Mouse (Mus musculus): ENCODE data around the gene Rilpl1. TPM values are rescaled to one million over a fixed set of nuclear protein-coding genes. Genes with fewer than 3 reads are reported as not detected.
"Not testable (repeated sequence)": the region's sequence is repeated elsewhere in the genome, so short reads cannot be mapped to it uniquely, and the experiment has no call there.

Gene Rilpl1
- total RNA-seq, 1 experiment, result 10.1 TPM

GRCm38 (mm10) chr5:124551349-124552093 is 20.3 kb upstream of the Rilpl1 start:
- H3K4me1 ChIP-seq (ENCODE audit: control insufficient read depth in 2 of 2, insufficient read depth in 2 of 2, low read length in 2 of 2, poor library complexity in 1 of 2); H3K9me3 ChIP-seq (ENCODE audit: control insufficient read depth, insufficient read depth, low read depth, low read length); in situ Hi-C loops (cut with MboI; ENCODE audit: low sequenced_read_pairs in 2 of 2, unreplicated experiment in 2 of 2); H3K27ac ChIP-seq (ENCODE audit: insufficient read depth, low read depth, low read length, poor library complexity, severe bottlenecking); DNase-seq (ENCODE audit: low read depth, low spot score): not testable (repeated sequence)
- H3K9ac ChIP-seq (ENCODE audit: insufficient read depth, low read depth, low read length, poor library complexity, severe bottlenecking), result peak overlapping the region; percentile 28; the same call in 1 of the 2 replicates
- H3K4me3 ChIP-seq (ENCODE audit: insufficient read depth in 1 of 2, low read depth in 1 of 2, low read length in 2 of 2, poor library complexity in 1 of 2, severe bottlenecking in 1 of 2), result peak overlapping the region; percentile 92 to 97; a peak in 3 of 4 replicates
- peaks cover 16% of the 10 kb centered on the region for H3K36me3 ChIP-seq (ENCODE audit: control insufficient read depth, insufficient read depth, low read length, poor library complexity, severe bottlenecking)
- TF ChIP-seq ZNF384 (IDR thresholded peaks at IDR 0.05; ENCODE audit: low read depth, low read length), result peak; percentile 92

- H3K4me3 ChIP-seq (ENCODE audit: insufficient read depth in 1 of 2, low read depth in 1 of 2, low read length in 2 of 2, poor library complexity in 1 of 2, severe bottlenecking in 1 of 2); H3K4me1 ChIP-seq (ENCODE audit: control insufficient read depth in 2 of 2, insufficient read depth in 2 of 2, low read length in 2 of 2, poor library complexity in 1 of 2); in situ Hi-C loops (cut with MboI; ENCODE audit: low sequenced_read_pairs in 2 of 2, unreplicated experiment in 2 of 2); DNase-seq (ENCODE audit: low read depth, low spot score); H3K27ac ChIP-seq (ENCODE audit: insufficient read depth, low read depth, low read length, poor library complexity, severe bottlenecking); H3K9me3 ChIP-seq (ENCODE audit: control insufficient read depth, insufficient read depth, low read depth, low read length); H3K9ac ChIP-seq (ENCODE audit: insufficient read depth, low read depth, low read length, poor library complexity, severe bottlenecking): not testable (repeated sequence)
- peak; percentile 52; the same call in 1 of the 2 replicates for TF ChIP-seq ZNF384 (IDR thresholded peaks at IDR 0.05; ENCODE audit: low read depth, low read length)
- H3K36me3 ChIP-seq (ENCODE audit: control insufficient read depth, insufficient read depth, low read length, poor library complexity, severe bottlenecking), result peaks cover 22% of the 10 kb centered on the region
Measured at GRCm38 (mm10) chr5:124550737-124551136, 19.5 kb upstream of the Rilpl1 start.

GRCm38 (mm10) chr5:124541602-124541973 is 10.4 kb upstream of the Rilpl1 start:
- H3K4me1 ChIP-seq (ENCODE audit: control insufficient read depth in 2 of 2, insufficient read depth in 2 of 2, low read length in 2 of 2, poor library complexity in 1 of 2), result peaks cover 0 to 5% of the 10 kb centered on the region in 2 experiments; a peak in 1 of 4 replicates
- H3K27ac ChIP-seq (ENCODE audit: insufficient read depth, low read depth, low read length, poor library complexity, severe bottlenecking), result no peak overlapping the region
- no peak for TF ChIP-seq MAFK (IDR thresholded peaks at IDR 0.05; ENCODE audit: insufficient read depth, low read depth, low read length)
- no peak for TF ChIP-seq HCFC1 (IDR thresholded peaks at IDR 0.05; ENCODE audit: borderline replicate concordance, insufficient read depth, low read length)
- TF ChIP-seq ZNF384 (IDR thresholded peaks at IDR 0.05; ENCODE audit: low read depth, low read length), result peak; percentile 74; the same call in 1 of the 2 replicates

GRCm38 (mm10) chr5:124540905-124541601 is 9.9 kb upstream of the Rilpl1 start:
- Histone ChIP-seq H3K4me1 (ENCODE audit: control insufficient read depth in 2 of 2, insufficient read depth in 2 of 2, low read length in 2 of 2, poor library complexity in 1 of 2) (peaks cover 0 to 5% of the 10 kb centered on the region in 2 experiments; a peak in 1 of 4 replicates), H3K27ac (ENCODE audit: insufficient read depth, low read depth, low read length, poor library complexity, severe bottlenecking) (peak overlapping the region; percentile 81; the same call in 1 of the 2 replicates), H3K9ac (ENCODE audit: insufficient read depth, low read depth, low read length, poor library complexity, severe bottlenecking) (peak overlapping the region; percentile 94), H3K9me3 (ENCODE audit: control insufficient read depth, insufficient read depth, low read depth, low read length) (no peaks in the 10 kb centered on the region), H3K36me3 (ENCODE audit: control insufficient read depth, insufficient read depth, low read length, poor library complexity, severe bottlenecking) (peaks cover 17% of the 10 kb centered on the region), H3K4me3 (ENCODE audit: insufficient read depth in 1 of 2, low read depth in 1 of 2, low read length in 2 of 2, poor library complexity in 1 of 2, severe bottlenecking in 1 of 2) (peak overlapping the region; percentile 92 to 99)
- TF ChIP-seq ZC3H11A (IDR thresholded peaks at IDR 0.05; ENCODE audit: borderline replicate concordance, low read depth, low read length) (no peak), HCFC1 (IDR thresholded peaks at IDR 0.05; ENCODE audit: borderline replicate concordance, insufficient read depth, low read length) (no peak), ZNF384 (IDR thresholded peaks at IDR 0.05; ENCODE audit: low read depth, low read length) (no peak), CHD2 (IDR thresholded peaks at IDR 0.05; ENCODE audit: low read depth, low read length) (no peak), MAFK (IDR thresholded peaks at IDR 0.05; ENCODE audit: insufficient read depth, low read depth, low read length) (no peak)
- in situ Hi-C loops (cut with MboI; ENCODE audit: low sequenced_read_pairs in 2 of 2, unreplicated experiment in 2 of 2), result no loop called here
- no peak for DNase-seq (ENCODE audit: low read depth, low spot score)

More at GRCm38 (mm10) chr5:124541602-124541973, 10.4 kb upstream of the Rilpl1 start:
- Histone ChIP-seq H3K4me3 (ENCODE audit: insufficient read depth in 1 of 2, low read depth in 1 of 2, low read length in 2 of 2, poor library complexity in 1 of 2, severe bottlenecking in 1 of 2) (peak overlapping the region; percentile 92 to 99), H3K9me3 (ENCODE audit: control insufficient read depth, insufficient read depth, low read depth, low read length) (no peaks in the 10 kb centered on the region), H3K9ac (ENCODE audit: insufficient read depth, low read depth, low read length, poor library complexity, severe bottlenecking) (peak overlapping the region; percentile 94), H3K36me3 (ENCODE audit: control insufficient read depth, insufficient read depth, low read length, poor library complexity, severe bottlenecking) (peaks cover 23% of the 10 kb centered on the region)
- in situ Hi-C loops (cut with MboI; ENCODE audit: low sequenced_read_pairs in 2 of 2, unreplicated experiment in 2 of 2), result no loop called here
- no peak for DNase-seq (ENCODE audit: low read depth, low spot score)
